Mouse (Mus musculus): ENCODE data around the gene Myo19. TPM values are rescaled to one million over a fixed set of nuclear protein-coding genes. Genes with fewer than 3 reads are reported as not detected.
A peak's percentile ranks its signal among the peaks of the same experiment; 100 is the strongest.

Myo19 gene
- polyA plus RNA-seq (2016; fragmentation: Nextera tagmentation; extraction: Ambion mirVana), result 11.8 and 12.6 TPM in 2 replicates

- no peaks in the 10 kb centered on the region for H3K27me3 ChIP-seq (ENCODE audit: low read depth, poor library complexity, severe bottlenecking)
- H3K4me1 ChIP-seq, result peaks cover 24% of the 10 kb centered on the region
- peaks cover 52% of the 10 kb centered on the region for H3K36me3 ChIP-seq
- H3K9me3 ChIP-seq (replicated peaks), result no peaks in the 10 kb centered on the region
- peak within 1 kb of the TSS; percentile 92 for H3K27ac ChIP-seq (replicated peaks)
- H3K4me3 ChIP-seq, result peak within 1 kb of the TSS; percentile 63
- DNase-seq (ENCODE audit: low spot score), result peak; percentile 64
- under 1% methylated on average over 81 of the region's 81 CpGs for WGBS
These were observed at the start of gene Myo19, which contains the start of gene Pigw for GRCm38 (mm10) chr11:84879772-84880464. TSS of gene Myo19 (plus strand) at chr11:84880148. TSS of gene Pigw (minus strand) at chr11:84880285.

GRCm38 (mm10) chr11:84839330-84839729 lies 40.6 kb upstream of the Myo19 start:
- no peak overlapping the region for H3K4me3 ChIP-seq
- H3K36me3 ChIP-seq, result peaks cover 97% of the 10 kb centered on the region
- no peaks in the 10 kb centered on the region for H3K9me3 ChIP-seq (replicated peaks)
- DNase-seq (ENCODE audit: low spot score), result no peak
- H3K4me1 ChIP-seq, result no peaks in the 10 kb centered on the region
- WGBS, result 87% methylated on average over 2 of the region's 2 CpGs
- H3K27me3 ChIP-seq (ENCODE audit: low read depth, poor library complexity, severe bottlenecking), result no peaks in the 10 kb centered on the region
- no peak overlapping the region for H3K27ac ChIP-seq (replicated peaks)

DNA sequence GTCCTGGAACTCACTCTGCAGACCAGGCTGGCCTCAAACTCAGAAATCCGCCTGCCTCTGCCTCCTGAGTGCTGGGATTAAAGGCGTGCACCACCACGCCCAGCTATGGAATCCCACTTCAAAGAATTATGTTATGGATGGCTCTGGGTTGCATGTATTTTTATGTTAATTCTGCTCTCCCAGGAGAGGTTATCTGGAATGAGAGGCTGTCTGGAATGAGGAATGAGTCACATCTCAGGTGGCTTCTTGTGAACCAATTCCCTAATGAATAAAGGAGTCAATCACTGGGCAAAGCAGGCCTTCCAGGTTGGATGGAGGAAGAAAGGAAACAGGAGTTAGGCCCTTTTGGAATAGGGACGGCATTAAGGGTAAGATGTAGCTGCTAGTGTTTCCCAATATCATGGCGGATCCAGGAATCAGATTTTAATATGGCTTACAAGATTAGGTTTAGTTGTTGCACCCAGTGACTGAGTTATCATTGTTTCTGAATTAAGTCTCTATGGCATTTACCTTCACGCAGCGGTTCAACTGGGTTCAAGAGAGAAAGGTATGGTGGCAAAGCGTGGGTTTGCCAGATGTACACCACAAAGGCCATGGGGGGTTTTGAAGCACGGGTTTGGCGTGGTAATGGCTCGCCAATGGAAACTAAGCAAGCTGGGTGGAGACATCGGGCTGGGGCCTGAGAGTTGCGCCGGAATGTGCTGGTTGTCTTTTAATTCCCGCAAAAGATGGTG lies 33.0 kb upstream of the Myo19 start:
- Histone ChIP-seq H3K27me3 (ENCODE audit: low read depth, poor library complexity, severe bottlenecking) (no peaks in the 10 kb centered on the region), H3K4me3 (no peak overlapping the region), H3K9me3 (replicated peaks) (no peaks in the 10 kb centered on the region), H3K4me1 (no peaks in the 10 kb centered on the region), H3K36me3 (peaks cover 84% of the 10 kb centered on the region), H3K27ac (replicated peaks) (no peak overlapping the region)
- no peak for DNase-seq (ENCODE audit: low spot score)
- 96% methylated on average over 15 of the region's 15 CpGs for WGBS

GRCm38 (mm10) chr11:84847475-84848090 lies 32.4 kb upstream of the Myo19 start:
- WGBS, result 89% methylated on average over 7 of the region's 7 CpGs
- DNase-seq (ENCODE audit: low spot score), result no peak
- H3K4me3 ChIP-seq, result no peak overlapping the region
- H3K36me3 ChIP-seq, result peaks cover 84% of the 10 kb centered on the region
- no peaks in the 10 kb centered on the region for H3K27me3 ChIP-seq (ENCODE audit: low read depth, poor library complexity, severe bottlenecking)
- no peaks in the 10 kb centered on the region for H3K9me3 ChIP-seq (replicated peaks)
- no peak overlapping the region for H3K27ac ChIP-seq (replicated peaks)
- H3K4me1 ChIP-seq, result no peaks in the 10 kb centered on the region

GRCm38 (mm10) chr11:84855285-84855684 lies 24.7 kb upstream of the Myo19 start:
- 97% methylated on average over 6 of the region's 6 CpGs for WGBS
- H3K27ac ChIP-seq (replicated peaks), result no peak overlapping the region
- no peak for DNase-seq (ENCODE audit: low spot score)
- H3K4me1 ChIP-seq, result no peaks in the 10 kb centered on the region
- H3K9me3 ChIP-seq (replicated peaks), result no peaks in the 10 kb centered on the region
- no peaks in the 10 kb centered on the region for H3K27me3 ChIP-seq (ENCODE audit: low read depth, poor library complexity, severe bottlenecking)
- H3K4me3 ChIP-seq, result no peak overlapping the region
- peaks cover 92% of the 10 kb centered on the region for H3K36me3 ChIP-seq

DNA sequence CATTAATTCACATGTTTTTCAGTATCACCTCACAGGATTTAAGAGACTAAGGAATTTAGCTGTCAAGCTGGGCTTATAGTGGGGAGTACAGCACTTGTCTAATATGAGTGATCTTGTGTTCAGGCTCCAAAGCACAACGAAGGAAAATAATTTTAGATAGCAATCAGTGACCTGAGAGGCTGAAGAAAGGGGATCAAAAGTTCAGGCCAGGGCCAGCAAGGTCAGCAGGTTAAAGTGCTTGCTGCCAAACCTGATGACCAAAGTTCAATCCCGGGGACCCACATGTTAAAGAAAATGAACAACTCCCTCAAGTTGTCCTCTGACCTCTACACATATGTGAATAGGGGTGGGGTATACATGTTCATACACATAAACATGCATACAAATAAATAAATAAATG lies 14.7 kb upstream of the Myo19 start:
- Histone ChIP-seq H3K4me3 (no peak overlapping the region), H3K36me3 (peaks cover 28% of the 10 kb centered on the region), H3K27ac (replicated peaks) (no peak overlapping the region), H3K27me3 (ENCODE audit: low read depth, poor library complexity, severe bottlenecking) (no peaks in the 10 kb centered on the region), H3K9me3 (replicated peaks) (no peaks in the 10 kb centered on the region), H3K4me1 (peaks cover 31% of the 10 kb centered on the region)
- 81% methylated on average over 2 of the region's 2 CpGs for WGBS
- no peak for DNase-seq (ENCODE audit: low spot score)

- Histone ChIP-seq H3K27ac (replicated peaks) (no peak overlapping the region), H3K4me3 (no peak overlapping the region), H3K27me3 (ENCODE audit: low read depth, poor library complexity, severe bottlenecking) (no peaks in the 10 kb centered on the region), H3K36me3 (peaks cover 10% of the 10 kb centered on the region; the same call in 1 of the 2 replicates), H3K9me3 (replicated peaks) (no peaks in the 10 kb centered on the region), H3K4me1 (peaks cover 40% of the 10 kb centered on the region)
- DNase-seq (ENCODE audit: low spot score), result no peak
- WGBS, result 95% methylated on average over 2 of the region's 2 CpGs
These were observed 12.4 kb upstream of the Myo19 start for GRCm38 (mm10) chr11:84867586-84867985.

- no peak for DNase-seq (ENCODE audit: low spot score)
- peak overlapping the region; percentile 98 for H3K4me3 ChIP-seq
- H3K4me1 ChIP-seq, result peaks cover 40% of the 10 kb centered on the region
- no peaks in the 10 kb centered on the region for H3K9me3 ChIP-seq (replicated peaks)
- H3K27me3 ChIP-seq (ENCODE audit: low read depth, poor library complexity, severe bottlenecking), result no peaks in the 10 kb centered on the region
- H3K36me3 ChIP-seq, result peaks cover 4% of the 10 kb centered on the region; the same call in 1 of the 2 replicates
- WGBS, result 19% methylated on average over 7 of the region's 7 CpGs
- H3K27ac ChIP-seq (replicated peaks), result peak overlapping the region; percentile 98
These were observed 11.1 kb upstream of the Myo19 start for GRCm38 (mm10) chr11:84868786-84869259.

DNA sequence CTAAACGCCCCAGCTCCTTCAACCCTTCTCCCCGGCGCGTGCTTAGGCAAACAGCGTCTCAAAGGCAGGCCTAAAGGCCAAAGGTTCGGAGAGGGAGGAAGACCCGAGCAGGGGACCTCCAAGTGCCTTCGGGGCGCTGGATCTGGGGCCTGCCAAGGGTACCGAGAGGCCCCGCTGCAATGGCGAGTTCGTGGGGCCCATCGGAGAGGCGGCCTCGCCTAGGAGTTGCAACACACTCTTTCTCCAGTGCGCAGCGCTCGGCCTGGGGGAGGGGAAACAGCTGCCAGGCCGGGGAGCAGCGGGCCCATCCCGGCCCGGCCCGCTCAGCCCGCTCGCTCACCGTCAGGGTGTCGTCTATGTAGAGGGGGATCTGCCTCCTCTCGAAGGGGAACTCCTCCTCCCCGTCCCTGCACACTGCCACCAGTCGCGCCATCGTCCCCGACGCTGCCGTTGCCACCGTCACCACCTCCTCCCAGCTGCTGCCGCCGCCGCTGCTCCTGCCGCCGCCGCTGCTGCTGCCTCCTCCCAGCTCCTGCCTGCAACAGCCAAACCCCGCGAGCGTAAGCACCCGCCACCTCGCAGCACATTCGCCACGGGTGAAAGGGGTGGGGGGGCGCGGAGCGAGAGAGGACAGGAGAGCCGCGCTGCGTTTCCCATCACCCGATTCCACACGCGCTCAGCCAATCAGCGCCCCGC lies 10.3 kb upstream of the Myo19 start:
- DNase-seq (ENCODE audit: low spot score), result peak; percentile 98
- Histone ChIP-seq H3K27ac (replicated peaks) (peak overlapping the region; percentile 98), H3K27me3 (ENCODE audit: low read depth, poor library complexity, severe bottlenecking) (no peaks in the 10 kb centered on the region), H3K9me3 (replicated peaks) (no peaks in the 10 kb centered on the region), H3K36me3 (peaks cover 4% of the 10 kb centered on the region; the same call in 1 of the 2 replicates), H3K4me1 (peaks cover 40% of the 10 kb centered on the region), H3K4me3 (peak overlapping the region; percentile 98)
- WGBS, result under 1% methylated on average over 59 of the region's 61 CpGs

DNA sequence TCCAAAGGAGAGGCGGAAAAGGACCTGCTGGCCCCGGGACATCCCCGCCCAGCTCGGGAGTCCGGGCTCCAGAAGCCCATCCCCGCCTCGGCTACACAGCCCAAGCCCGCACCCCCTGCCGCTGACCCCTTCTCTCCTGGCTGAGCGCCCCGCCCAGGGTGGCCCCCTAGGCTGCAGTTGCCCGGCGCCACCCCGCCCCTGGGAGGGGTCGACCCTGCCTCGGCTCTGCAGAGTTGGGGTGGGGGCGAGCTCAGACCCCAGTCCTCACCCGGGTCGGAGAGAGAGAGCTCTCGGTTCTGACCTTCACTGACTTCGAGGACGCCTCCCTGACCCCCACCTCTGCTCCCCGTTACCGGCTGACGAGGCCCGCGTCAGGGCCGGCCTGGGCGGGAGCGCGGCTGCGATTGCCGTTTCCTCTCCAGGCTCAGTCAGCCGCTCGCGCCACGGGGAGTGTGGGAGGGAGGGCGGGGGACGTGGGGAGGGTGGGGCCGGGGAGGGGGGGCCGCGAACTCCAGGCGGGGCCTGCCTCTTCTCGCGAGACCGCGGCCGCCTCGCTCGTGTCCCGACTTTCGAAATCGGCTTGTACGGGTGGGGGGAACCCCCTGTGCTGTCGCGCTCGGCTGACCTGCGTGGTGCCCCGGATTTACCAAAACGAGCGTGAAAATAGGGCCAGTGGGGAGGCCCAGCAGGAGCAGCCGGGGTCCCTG lies 9.5 kb upstream of the Myo19 start, which contains the start of gene Ggnbp2:
TSS of gene Ggnbp2 (minus strand) at position 481 of the 707 bp plus-strand sequence.
- Histone ChIP-seq H3K36me3 (peaks cover 3% of the 10 kb centered on the region; the same call in 1 of the 2 replicates), H3K4me3 (peak within 1 kb of the TSS; percentile 98), H3K4me1 (peaks cover 40% of the 10 kb centered on the region), H3K27me3 (ENCODE audit: low read depth, poor library complexity, severe bottlenecking) (no peaks in the 10 kb centered on the region), H3K9me3 (replicated peaks) (no peaks in the 10 kb centered on the region), H3K27ac (replicated peaks) (peak within 1 kb of the TSS; percentile 98)
- peak; percentile 91 for DNase-seq (ENCODE audit: low spot score)
- under 1% methylated on average over 58 of the region's 62 CpGs for WGBS

GRCm38 (mm10) chr11:84871046-84871445 lies 8.9 kb upstream of the Myo19 start:
- no peak for DNase-seq (ENCODE audit: low spot score)
- 1% methylated on average over 10 of the region's 10 CpGs for WGBS

More at GRCm38 (mm10) chr11:84871046-84871445, 8.9 kb upstream of the Myo19 start:
- Histone ChIP-seq H3K36me3 (peaks cover under 1% of the 10 kb centered on the region; the same call in 1 of the 2 replicates), H3K27me3 (ENCODE audit: low read depth, poor library complexity, severe bottlenecking) (no peaks in the 10 kb centered on the region), H3K9me3 (replicated peaks) (no peaks in the 10 kb centered on the region), H3K4me1 (peaks cover 40% of the 10 kb centered on the region), H3K4me3 (peak overlapping the region; percentile 98), H3K27ac (replicated peaks) (peak overlapping the region; percentile 98)
